Comparison of ENCODE assay signal across 11 mouse cellular contexts in the genomic region with DNA sequence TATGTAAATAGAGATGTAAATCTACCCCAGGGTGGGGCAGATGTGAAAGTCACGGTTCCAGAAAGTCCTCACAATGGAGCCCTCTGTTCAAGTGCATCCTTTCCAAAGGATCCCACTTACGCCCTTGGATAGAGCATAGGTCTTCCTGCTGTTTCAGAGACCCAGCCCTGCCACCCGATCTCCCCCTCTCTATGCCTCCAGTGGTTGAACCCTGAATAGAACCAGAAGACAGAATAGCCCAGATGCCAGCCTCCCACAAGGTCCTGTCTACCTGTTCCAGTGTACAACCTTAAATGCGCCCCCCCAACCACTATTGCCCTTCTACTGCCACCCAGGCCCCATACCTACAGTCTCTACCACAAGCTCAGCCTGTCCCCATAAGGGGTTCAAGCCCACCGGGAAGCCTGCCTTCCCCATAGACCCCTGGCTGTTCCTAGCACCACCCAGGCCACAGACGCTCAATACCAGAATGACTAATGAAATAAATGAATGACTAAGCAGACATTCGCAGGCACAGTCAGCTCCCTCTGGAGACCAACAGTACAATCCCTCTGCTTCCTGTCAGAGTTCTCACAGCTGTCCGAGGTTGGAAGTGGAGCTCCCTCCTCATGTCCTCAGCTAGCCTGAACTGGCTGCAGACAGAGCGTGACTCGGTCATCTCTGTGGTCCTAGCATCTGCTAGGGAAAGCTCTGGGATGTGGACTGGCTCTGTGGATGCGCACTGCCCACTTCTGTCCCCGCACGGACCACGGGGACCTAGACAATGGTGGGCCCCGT.
A peak's percentile ranks its signal among the peaks of the same experiment; 100 is the strongest.
DNase-seq lines count a peak whose midpoint lies in the region; ATAC-seq lines count a peak whose summit lies in the region.
"Had no signal": no experiment of that assay in that cellular context is flagged by ENCODE, and none has a peak within 500 bp of the region (broad histone marks: within the 10 kb centered on the region; RNA-seq: fewer than 3 reads in every experiment).

No protein-coding gene starts in this region.

- no peak overlapping the region for H3K4me2 ChIP-seq in forebrain, embryonic 12.5 days
- no peak overlapping the region for H3K4me2 ChIP-seq in midbrain, embryonic 16.5 days (ENCODE audit: low read length)

- no peak overlapping the region for H3K4me3 ChIP-seq in heart, embryonic 10.5 days
- no peak overlapping the region for H3K4me3 ChIP-seq in limb, embryonic 10.5 days
- no peak overlapping the region for H3K4me3 ChIP-seq in forebrain, embryonic 12.5 days (replicated peaks)
- H3K4me3 ChIP-seq in midbrain, embryonic 16.5 days (ENCODE audit: low read depth, low read length), result no peak overlapping the region

- peaks cover 6% of the 10 kb centered on the region; the same call in 1 of the 2 replicates for H3K9me3 ChIP-seq in heart, embryonic 10.5 days
- H3K9me3 ChIP-seq in limb, embryonic 10.5 days (replicated peaks), result no peaks in the 10 kb centered on the region
- H3K9me3 ChIP-seq in forebrain, embryonic 12.5 days, result no peaks in the 10 kb centered on the region
- no peaks in the 10 kb centered on the region for H3K9me3 ChIP-seq in midbrain, embryonic 16.5 days (replicated peaks; ENCODE audit: control insufficient read depth, low read length, poor library complexity, severe bottlenecking)

- H3K27me3 ChIP-seq in heart, embryonic 10.5 days (ENCODE audit: insufficient read depth, poor library complexity, severe bottlenecking), result peaks cover 28% of the 10 kb centered on the region
- H3K27me3 ChIP-seq in limb, embryonic 10.5 days (ENCODE audit: low read depth, poor library complexity, severe bottlenecking), result peaks cover 32% of the 10 kb centered on the region
- peaks cover 29% of the 10 kb centered on the region for H3K27me3 ChIP-seq in forebrain, embryonic 12.5 days
- H3K27me3 ChIP-seq in midbrain, embryonic 16.5 days (ENCODE audit: control insufficient read depth, insufficient read depth, low read depth, low read length), result no peaks in the 10 kb centered on the region

- 60% methylated on average over 15 of the region's 15 CpGs for WGBS in heart, embryonic 10.5 days
- 74% methylated on average over 15 of the region's 15 CpGs for WGBS in limb, embryonic 10.5 days
- WGBS in forebrain, embryonic 12.5 days, result 84% methylated on average over 15 of the region's 15 CpGs
- 78% methylated on average over 15 of the region's 15 CpGs for WGBS in midbrain, embryonic 16.5 days

- peaks cover 66% of the 10 kb centered on the region for H3K4me1 ChIP-seq in heart, embryonic 10.5 days
- H3K4me1 ChIP-seq in limb, embryonic 10.5 days, result peaks cover 94% of the 10 kb centered on the region
- peaks cover 38% of the 10 kb centered on the region for H3K4me1 ChIP-seq in forebrain, embryonic 12.5 days
- H3K4me1 ChIP-seq in midbrain, embryonic 16.5 days (ENCODE audit: control insufficient read depth, insufficient read depth, low read length), result peaks cover 2% of the 10 kb centered on the region

- no peaks in the 10 kb centered on the region for H3K36me3 ChIP-seq in heart, embryonic 10.5 days
- no peaks in the 10 kb centered on the region for H3K36me3 ChIP-seq in limb, embryonic 10.5 days
- H3K36me3 ChIP-seq in forebrain, embryonic 12.5 days (replicated peaks), result no peaks in the 10 kb centered on the region
- H3K36me3 ChIP-seq in midbrain, embryonic 16.5 days (ENCODE audit: control insufficient read depth, insufficient read depth, low read length), result no peaks in the 10 kb centered on the region

- H3K9ac ChIP-seq in forebrain, embryonic 12.5 days, result no peak overlapping the region
- no peak overlapping the region for H3K9ac ChIP-seq in midbrain, embryonic 16.5 days (ENCODE audit: low read depth, low read length)

- H3K27ac ChIP-seq in heart, embryonic 10.5 days, result peak overlapping the region; percentile 67
- peak overlapping the region; percentile 61; the same call in 1 of the 2 replicates for H3K27ac ChIP-seq in limb, embryonic 10.5 days
- no peak overlapping the region; the same call in 1 of the 2 replicates for H3K27ac ChIP-seq in forebrain, embryonic 12.5 days
- no peak overlapping the region for H3K27ac ChIP-seq in midbrain, embryonic 16.5 days (ENCODE audit: low read length)

- ATAC-seq in forebrain, embryonic 12.5 days (ENCODE audit: low FRiP score), result no peak
- no peak for ATAC-seq in midbrain, embryonic 16.5 days

- DNase-seq in gastrocnemius, adult 18-20 months (ENCODE audit: low spot score), result peak; percentile 53
- DNase-seq in gastrocnemius, postnatal 10 days, result no peak
- DNase-seq in MN1 (ENCODE audit: low spot score), result peak; percentile 90
- no peak for DNase-seq in heart, embryonic 10.5 days (ENCODE audit: low spot score)
- no peak for DNase-seq in limb, embryonic 10.5 days (ENCODE audit: low spot score)
- DNase-seq in retina, postnatal 1 day, result no peak
- DNase-seq: adrenal gland, postnatal 36 days; embryo, embryonic 11 days; right cerebral cortex, postnatal 4 days had no signal

Comparison
In these comparisons a context has a peak if more than half of its experiments do, and no peak if none do; other contexts are left out.
1. DNase-seq: peak in gastrocnemius, adult 18-20 months (single experiment) and MN1 (single experiment); none in gastrocnemius, postnatal 10 days (single experiment), heart, embryonic 10.5 days (single experiment), limb, embryonic 10.5 days (single experiment) and retina, postnatal 1 day (single experiment).
2. H3K27ac ChIP-seq: peak in heart, embryonic 10.5 days (single experiment) and limb, embryonic 10.5 days (single experiment); none in forebrain, embryonic 12.5 days (single experiment) and midbrain, embryonic 16.5 days (single experiment).